Mouse (Mus musculus) cerebellum, postnatal 36 days (tissue): Measurements from ENCODE around the gene Gpat2.

Experiments used
- DNase-seq, 2 experiments: peaks; one replicate each; pipeline ENCODE4 v3.0.0; 2021 to 2022; ENCODE audit warnings: mixed read lengths in 2 of 2

Gene Gpat2

GRCm38 (mm10) chr2:127444055-127444789, 19.2 kb downstream of the Gpat2 start, which contains the start of gene Fahd2a:
Gene Fahd2a (minus strand): TSS chr2:127444565.
- peak; percentile 92 for DNase-seq

- no peak for DNase-seq
These were observed 21.8 kb downstream of the Gpat2 start for GRCm38 (mm10) chr2:127446847-127447246.

- DNase-seq: no peak
These were observed 24.7 kb downstream of the Gpat2 start for GRCm38 (mm10) chr2:127449691-127450090.

GRCm38 (mm10) chr2:127451748-127452147, 26.7 kb downstream of the Gpat2 start:
- no peak for DNase-seq

- DNase-seq: no peak
These were observed 28.1 kb downstream of the Gpat2 start for GRCm38 (mm10) chr2:127453141-127453540.

- DNase-seq: peak; percentile 76 to 82
These were observed 28.8 kb downstream of the Gpat2 start for GRCm38 (mm10) chr2:127453764-127454163.

GRCm38 (mm10) chr2:127459341-127459740, 34.3 kb downstream of the Gpat2 start:
- peak; percentile 41 to 49 for DNase-seq

- no peak for DNase-seq
These were observed 36.4 kb downstream of the Gpat2 start for GRCm38 (mm10) chr2:127461351-127461750.

- DNase-seq: peak; percentile 70 to 72
These were observed 37.3 kb downstream of the Gpat2 start for GRCm38 (mm10) chr2:127462314-127462713.

GRCm38 (mm10) chr2:127470183-127470582, 45.2 kb downstream of the Gpat2 start:
- DNase-seq: no peak

GRCm38 (mm10) chr2:127470661-127471060, 45.7 kb downstream of the Gpat2 start:
- DNase-seq: no peak

GRCm38 (mm10) chr2:127471281-127471680, 46.3 kb downstream of the Gpat2 start:
- no peak for DNase-seq

GRCm38 (mm10) chr2:127472279-127472678, 47.3 kb downstream of the Gpat2 start:
- no peak for DNase-seq

GRCm38 (mm10) chr2:127479210-127479609, 54.2 kb downstream of the Gpat2 start:
- no peak for DNase-seq

GRCm38 (mm10) chr2:127479763-127480162, 54.8 kb downstream of the Gpat2 start:
- DNase-seq: no peak

GRCm38 (mm10) chr2:127481841-127482532, 57.0 kb downstream of the Gpat2 start:
- DNase-seq: peak in 1 of 2 experiments; percentile 18

GRCm38 (mm10) chr2:127482533-127482911, 57.5 kb downstream of the Gpat2 start:
- peak in 1 of 2 experiments; percentile 51 for DNase-seq

GRCm38 (mm10) chr2:127483001-127483400, 58.0 kb downstream of the Gpat2 start:
- no peak for DNase-seq

GRCm38 (mm10) chr2:127484476-127485170, 59.6 kb downstream of the Gpat2 start:
- peak in 1 of 2 experiments; percentile 42 for DNase-seq
